Mouse (Mus musculus) gastrocnemius, postnatal 14 days (tissue): Measurements from ENCODE around the gene Serpina16. TPM values are rescaled to one million over a fixed set of nuclear protein-coding genes. Genes with fewer than 3 reads are reported as not detected.

Experiments
- DNase-seq: peaks from one replicate; pipeline ENCODE4 v3.0.0; 2021; ENCODE audit warnings: mixed read lengths
- intact Hi-C: fragments of 180-260 bp; cut with DNase I; formaldehyde crosslinking; loops from one replicate; pipeline ENCODE4 v1.15.1; 2025; ENCODE audit warnings: low total_unique reads
- total RNA-seq, 2 experiments: library from RNA; stranded (reverse); gene quantifications; 2 replicates each; pipeline ENCODE4 v1.2.3; 2021

Serpina16 gene
- total RNA-seq, 2 experiments from 2014 or later, result not detected

GRCm38 (mm10) chr12:103660076-103660475, 15.9 kb downstream of the Serpina16 start:
- intact Hi-C loops, result no loop called here
- DNase-seq, result no peak

- intact Hi-C loops, result no loop called here
- DNase-seq, result no peak
Measured at GRCm38 (mm10) chr12:103659171-103659570, 16.8 kb downstream of the Serpina16 start.

- DNase-seq, result no peak
- intact Hi-C loops, result no loop called here
Measured at GRCm38 (mm10) chr12:103657991-103658390, 17.9 kb downstream of the Serpina16 start.

- DNase-seq, result no peak
- intact Hi-C loops, result no loop called here
Measured at GRCm38 (mm10) chr12:103656848-103657626, 18.9 kb downstream of the Serpina16 start, which contains the start of gene Serpina6. Gene Serpina6, minus strand, starts transcription at chr12:103657212.

- intact Hi-C loops, result no loop called here
Measured at GRCm38 (mm10) chr12:103655123-103656044, 20.6 kb downstream of the Serpina16 start.

GRCm38 (mm10) chr12:103653836-103654235, 22.1 kb downstream of the Serpina16 start:
- intact Hi-C loops, result no loop called here
- DNase-seq, result no peak

More at GRCm38 (mm10) chr12:103655123-103656044, 20.6 kb downstream of the Serpina16 start:
- no peak for DNase-seq

GRCm38 (mm10) chr12:103646314-103646713, 29.6 kb downstream of the Serpina16 start:
- DNase-seq, result no peak
- intact Hi-C loops, result loop anchor here (10.0 kb wide), 1 partner anchor 102 kb away; no protein-coding TSS in a partner anchor

GRCm38 (mm10) chr12:103644601-103645000, 31.3 kb downstream of the Serpina16 start:
- DNase-seq, result no peak
- intact Hi-C loops, result loop anchor here (10.0 kb wide), 1 partner anchor 100 kb away; no protein-coding TSS in a partner anchor

- intact Hi-C loops, result loop anchor here (10.0 kb wide), 1 partner anchor 99 kb away; no protein-coding TSS in a partner anchor
- DNase-seq, result no peak
Measured at GRCm38 (mm10) chr12:103643818-103644217, 32.1 kb downstream of the Serpina16 start.

- intact Hi-C loops, result loop anchor here (10.0 kb wide), 1 partner anchor 99 kb away; no protein-coding TSS in a partner anchor
- peak; percentile 73 for DNase-seq
Measured at GRCm38 (mm10) chr12:103643336-103643735, 32.6 kb downstream of the Serpina16 start.

- no peak for DNase-seq
- intact Hi-C loops, result no loop called here
Measured at GRCm38 (mm10) chr12:103635846-103636245, 40.1 kb downstream of the Serpina16 start.

GRCm38 (mm10) chr12:103634430-103634829, 41.5 kb downstream of the Serpina16 start:
- intact Hi-C loops, result no loop called here
- DNase-seq, result no peak

- intact Hi-C loops, result no loop called here
- DNase-seq, result no peak
Measured at GRCm38 (mm10) chr12:103631203-103631612, 44.7 kb downstream of the Serpina16 start, which contains the start of gene Serpina10. Gene Serpina10, minus strand, starts transcription at chr12:103631444.

Other genes starting within 250 kb of the Serpina16 start
- gene Ifi27, start 241.9 kb downstream of the Serpina16 start, total RNA-seq, result 10 to 100 TPM; 77.7 to 79.1 TPM
- gene Ifi27l2a, start 232.5 kb downstream of the Serpina16 start, total RNA-seq, result 1 to 10 TPM; 4.7 to 4.9 TPM
- not detected for gene Ifi27l2b, start 218.9 kb downstream of the Serpina16 start, total RNA-seq
- under 1 TPM; 0.27 to 0.84 TPM for gene Ppp4r4, start 143.9 kb downstream of the Serpina16 start, total RNA-seq
- gene Serpina10, start 44.7 kb downstream of the Serpina16 start, total RNA-seq, result not detected
- not detected for gene Serpina6, start 18.9 kb downstream of the Serpina16 start, total RNA-seq
- gene Serpina1f, start 19.4 kb upstream of the Serpina16 start, total RNA-seq, result not detected
- not detected for gene Serpina1d, start 97.5 kb upstream of the Serpina16 start, total RNA-seq
- gene Serpina1b, start 154.2 kb upstream of the Serpina16 start, total RNA-seq, result under 1 TPM; 0.29 to 0.53 TPM
- not detected for gene Serpina1a, start 187.4 kb upstream of the Serpina16 start, total RNA-seq
- gene Serpina1c, start 228.7 kb upstream of the Serpina16 start, total RNA-seq, result not detected